Mouse (Mus musculus) mature B cell (primary cell): Measurements from ENCODE around the gene Sesn1.

Experiments used
- in situ Hi-C: fragments of 300-500 bp; cut with MboI; formaldehyde crosslinking; loops from 2 replicates; pipeline ENCODE4 v1.14.3; 2019

Sesn1 gene

GRCm38 (mm10) chr10:41809771-41810563 lies at the start of gene Sesn1, which contains the start of gene Cep57l1:
TSS of gene Sesn1 (plus strand) at chr10:41809935.
TSS of gene Cep57l1 (minus strand) at chr10:41809871.
- in situ Hi-C loops, result loop anchor here (10.0 kb wide), 1 partner anchor 485 kb away; no protein-coding TSS in a partner anchor

GRCm38 (mm10) chr10:41760866-41761265 lies 48.9 kb upstream of the Sesn1 start:
- in situ Hi-C loops, result no loop called here

- in situ Hi-C loops, result no loop called here
These were observed 45.9 kb upstream of the Sesn1 start for GRCm38 (mm10) chr10:41763741-41764385.

GRCm38 (mm10) chr10:41765586-41765985 lies 44.1 kb upstream of the Sesn1 start:
- in situ Hi-C loops, result no loop called here

DNA sequence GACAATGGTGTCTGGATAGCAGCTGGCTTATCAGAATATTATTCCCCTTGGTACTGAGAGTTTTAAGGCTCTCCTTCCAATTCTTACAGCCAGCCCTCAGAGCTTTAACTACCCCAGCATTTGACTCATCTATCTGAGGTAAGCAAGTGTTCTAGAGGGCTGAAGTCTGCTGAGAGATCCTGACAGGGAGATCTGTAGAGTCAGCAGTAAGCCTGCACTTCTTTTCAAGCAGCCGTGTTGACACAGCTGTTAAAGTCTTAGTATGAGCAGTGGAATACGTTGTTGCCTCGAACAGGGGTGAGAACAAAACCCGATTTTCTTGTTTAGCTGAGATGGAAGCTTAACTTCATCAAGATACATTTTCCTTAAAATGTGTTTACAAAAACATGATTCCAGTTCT lies 43.5 kb upstream of the Sesn1 start:
- in situ Hi-C loops, result no loop called here

DNA sequence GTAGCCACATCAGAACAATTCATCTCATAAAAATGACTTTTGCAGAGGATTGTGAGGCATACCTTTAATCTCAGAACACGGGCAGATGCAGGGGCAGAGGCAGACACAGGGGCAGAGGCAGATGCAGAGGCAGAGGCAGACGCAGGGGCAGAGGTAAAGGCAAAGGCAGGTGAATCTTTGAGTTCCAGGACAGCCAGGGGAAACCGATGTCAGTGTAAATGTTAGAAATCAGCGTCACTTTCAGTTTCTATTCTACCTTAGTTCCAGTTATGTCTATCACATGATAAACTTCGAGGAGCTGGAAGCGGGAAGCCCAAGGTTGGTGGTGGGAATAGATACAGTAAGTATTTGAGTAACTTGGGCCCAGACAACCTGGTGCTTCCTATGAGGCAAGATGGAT lies 42.5 kb upstream of the Sesn1 start:
- in situ Hi-C loops, result no loop called here

DNA sequence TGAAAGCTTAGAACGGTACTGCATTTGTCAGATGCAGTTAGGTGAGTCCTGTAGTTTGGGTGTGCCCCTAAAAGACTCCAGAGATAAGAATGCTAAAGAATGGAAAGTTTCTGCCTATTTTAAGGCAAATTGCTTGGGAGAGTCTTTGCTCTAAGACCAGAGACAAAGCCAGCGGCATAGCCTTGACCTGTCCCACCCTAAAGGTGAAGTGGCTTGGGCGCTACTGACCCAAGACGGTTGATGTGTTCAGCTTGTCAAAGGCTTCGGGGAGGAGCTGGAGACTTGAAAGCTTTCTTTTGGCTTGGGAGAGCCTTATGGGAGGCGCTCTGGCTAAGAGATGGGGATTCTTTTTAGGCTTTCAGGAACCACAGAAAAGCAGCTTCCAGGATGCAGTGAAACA lies 17.4 kb upstream of the Sesn1 start:
- in situ Hi-C loops, result no loop called here

GRCm38 (mm10) chr10:41797253-41797652 lies 12.5 kb upstream of the Sesn1 start:
- in situ Hi-C loops, result no loop called here

DNA sequence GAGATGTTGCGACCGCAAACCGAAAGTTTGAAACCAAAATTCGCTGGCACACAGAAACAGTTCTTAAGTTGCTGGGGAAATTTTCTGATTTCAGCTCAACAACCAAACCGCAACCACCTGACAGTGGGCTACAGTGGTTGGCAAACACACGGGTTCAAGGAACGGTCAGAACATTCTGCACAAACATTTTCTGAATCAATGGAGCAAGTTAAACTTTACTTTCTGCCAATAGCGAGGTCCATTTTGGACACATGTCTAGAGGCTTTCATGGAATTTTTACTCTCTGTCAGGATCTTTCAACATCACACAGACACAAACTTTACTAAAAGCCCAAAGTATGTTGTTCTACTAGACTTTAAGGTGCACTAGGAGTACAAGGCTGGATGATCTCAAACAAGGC lies 6.3 kb upstream of the Sesn1 start:
- in situ Hi-C loops, result no loop called here

DNA sequence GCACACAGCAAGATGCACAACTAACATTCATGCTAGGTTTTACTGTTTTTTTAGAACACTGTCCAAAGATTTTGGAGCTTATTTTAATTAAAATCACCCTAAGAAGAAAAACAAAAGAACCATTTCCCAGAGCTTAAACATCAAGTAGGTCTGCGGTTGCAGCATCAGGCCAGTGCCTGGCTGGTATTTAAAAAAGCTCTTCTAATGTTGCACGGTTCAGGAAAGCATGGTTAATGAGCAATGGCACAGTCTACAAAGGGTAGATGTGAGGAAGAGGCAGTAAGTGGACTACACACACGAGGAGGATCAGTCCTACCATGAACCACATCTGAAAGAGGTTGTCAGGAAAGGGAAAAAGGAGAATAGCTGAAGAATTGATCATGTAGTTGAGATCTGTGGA lies 5.0 kb upstream of the Sesn1 start:
- in situ Hi-C loops, result no loop called here

GRCm38 (mm10) chr10:41805729-41806355 lies 3.9 kb upstream of the Sesn1 start:
- in situ Hi-C loops, result no loop called here

- in situ Hi-C loops, result no loop called here
These were observed 510 bp upstream of the Sesn1 start for GRCm38 (mm10) chr10:41809080-41809770.

GRCm38 (mm10) chr10:41810564-41811455 lies 1.1 kb downstream of the Sesn1 start:
- in situ Hi-C loops, result loop anchor here (10.0 kb wide), 1 partner anchor 484 kb away; no protein-coding TSS in a partner anchor

DNA sequence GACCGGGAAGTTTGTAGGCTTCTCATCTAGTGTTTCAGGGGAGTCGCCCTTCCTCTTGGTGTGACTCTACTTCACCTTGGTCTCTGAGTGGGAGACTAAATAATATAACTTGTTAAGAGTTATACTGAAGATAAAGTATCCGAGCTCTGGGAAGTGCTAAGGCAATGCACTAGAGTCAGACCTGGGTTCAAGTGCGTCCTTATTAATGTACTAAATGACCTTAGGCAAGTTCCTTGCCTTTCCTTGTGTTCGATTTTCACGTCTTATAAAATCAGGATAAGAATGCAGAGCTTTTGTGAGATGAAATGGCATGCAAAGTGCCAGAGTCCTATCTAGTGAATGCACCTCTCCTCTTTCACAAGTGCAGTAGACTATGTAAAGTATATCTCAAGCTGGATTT lies 2.8 kb downstream of the Sesn1 start:
- in situ Hi-C loops, result loop anchor here (10.0 kb wide), 1 partner anchor 482 kb away; no protein-coding TSS in a partner anchor

DNA sequence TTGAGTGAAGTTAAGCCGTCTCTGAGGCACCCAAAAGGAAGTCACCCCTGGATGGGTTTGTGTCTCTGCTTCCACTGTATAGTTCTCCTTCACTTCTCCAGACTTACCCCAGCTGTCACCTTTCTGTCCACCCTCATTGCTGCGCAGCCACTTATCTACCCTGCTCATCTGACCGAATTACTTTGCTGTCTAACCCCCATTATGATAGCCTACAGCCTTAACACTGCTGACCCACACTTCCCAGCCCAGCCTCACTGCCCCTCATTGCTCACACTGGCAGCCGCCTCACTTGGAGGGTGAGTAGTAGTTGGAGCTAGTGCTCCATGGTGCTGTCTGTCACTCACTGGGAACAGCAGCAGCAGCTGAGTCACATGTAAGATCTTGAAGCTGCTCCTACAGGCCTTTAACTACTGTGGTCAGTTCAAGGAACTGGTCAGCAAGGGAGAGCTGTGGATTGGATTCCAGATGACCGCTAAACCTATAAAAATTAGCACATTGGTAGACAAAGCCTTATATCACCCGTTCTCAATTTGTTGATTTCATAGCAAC lies 4.6 kb downstream of the Sesn1 start:
- in situ Hi-C loops, result loop anchor here (10.0 kb wide), 1 partner anchor 480 kb away; no protein-coding TSS in a partner anchor

DNA sequence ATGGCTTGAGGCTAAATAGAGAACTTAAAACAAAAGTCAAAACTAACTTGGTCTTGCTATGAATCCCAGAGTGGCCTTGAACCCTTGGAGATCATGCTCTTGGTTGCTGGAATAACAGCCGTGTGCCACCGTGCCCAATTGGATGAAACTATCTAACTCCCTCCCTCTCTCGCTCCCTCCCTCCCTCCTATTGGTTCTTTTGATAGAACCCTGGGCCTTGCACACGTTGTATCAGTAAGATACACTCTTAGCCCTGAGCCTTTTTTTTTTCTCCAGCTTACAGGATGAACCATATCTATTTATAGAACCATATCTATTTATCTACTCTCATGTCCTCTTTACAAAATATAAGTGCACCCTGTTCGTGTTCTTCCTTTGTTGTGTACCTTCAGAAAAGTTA lies 6.8 kb downstream of the Sesn1 start:
- in situ Hi-C loops, result loop anchor here (10.0 kb wide), 1 partner anchor 478 kb away; no protein-coding TSS in a partner anchor

GRCm38 (mm10) chr10:41818036-41818732 lies 8.4 kb downstream of the Sesn1 start:
- in situ Hi-C loops, result loop anchor here (10.0 kb wide), 1 partner anchor 477 kb away; no protein-coding TSS in a partner anchor

DNA sequence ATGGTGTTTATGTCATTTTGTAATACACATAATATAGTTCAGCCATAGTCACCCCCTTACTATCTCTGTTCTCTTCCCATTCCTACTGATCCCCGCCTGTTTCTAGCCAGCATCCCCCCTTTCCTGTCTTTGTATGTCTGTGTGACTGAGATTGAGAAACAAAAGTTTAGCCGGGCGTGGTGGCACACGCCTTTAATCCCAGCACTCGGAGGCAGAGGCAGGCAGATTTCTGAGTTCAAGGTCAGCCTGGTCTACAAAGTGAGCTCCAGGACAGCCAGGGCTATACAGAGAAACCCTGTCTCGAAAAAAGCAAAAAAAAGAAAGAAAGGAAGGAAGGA lies 9.0 kb downstream of the Sesn1 start:
- in situ Hi-C loops, result loop anchor here (10.0 kb wide), 1 partner anchor 476 kb away; no protein-coding TSS in a partner anchor

DNA sequence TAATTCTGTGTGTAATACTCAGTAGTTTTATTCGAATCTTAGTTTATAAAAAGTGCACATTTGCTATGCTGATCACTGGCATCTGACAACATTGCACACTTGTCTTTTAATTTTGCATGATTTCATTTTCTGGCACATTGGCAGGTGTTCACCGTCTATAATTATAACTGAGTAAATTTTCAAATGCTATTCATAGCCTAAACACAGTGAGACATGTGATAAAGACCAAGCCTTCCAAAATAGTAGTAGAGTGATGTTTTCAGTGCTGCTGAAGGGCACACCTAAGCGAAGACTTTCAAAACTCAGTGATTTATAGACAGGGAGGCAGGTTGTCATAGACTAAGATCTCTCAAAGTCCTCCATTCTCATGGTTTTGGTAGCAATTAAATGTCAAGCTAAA lies 9.6 kb downstream of the Sesn1 start:
- in situ Hi-C loops, result loop anchor here (10.0 kb wide), 1 partner anchor 475 kb away; no protein-coding TSS in a partner anchor

GRCm38 (mm10) chr10:41820401-41820800 lies 10.7 kb downstream of the Sesn1 start:
- in situ Hi-C loops, result no loop called here
